Mouse (Mus musculus) heart, embryonic 14.5 days (tissue): ENCODE measurements around the gene Ankrd33b. TPM values are rescaled to one million over a fixed set of nuclear protein-coding genes. Genes with fewer than 3 reads are reported as not detected.

Experiments used
- ATAC-seq: fragments of 200-750 bp; cut with Nextera tagmentation; 2 replicates; pipeline ENCODE4 v1.8.0; 2017; ENCODE audit warnings: low read depth, moderate TSS enrichment; ENCODE audit not compliant: insufficient number of reproducible peaks, insufficient read depth, low FRiP score
- H3K27ac ChIP-seq, 2 experiments: fragments of 200-500 bp in 1 of 2; fragments of 300-500 bp in 1 of 2; sonication (generic) in 1 of 2; replicated peaks in 1 of 2; 2 replicates each; pipeline ENCODE4 v1.5.1; 2012 to 2014; ENCODE audit warnings: low read depth in 2 of 2, low read length in 2 of 2, control low read depth in 1 of 2, mild to moderate bottlenecking in 1 of 2, mixed read lengths in 1 of 2; ENCODE audit not compliant: control insufficient read depth in 1 of 2, insufficient read depth in 1 of 2
- H3K27me3 ChIP-seq: fragments of 300-500 bp; sonication (generic); 2 replicates; pipeline ENCODE4 v1.6.1; 2014; ENCODE audit warnings: mild to moderate bottlenecking, low read length, control low read depth; ENCODE audit not compliant: control insufficient read depth, insufficient read depth
- H3K36me3 ChIP-seq: fragments of 300-500 bp; sonication (generic); 2 replicates; pipeline ENCODE4 v1.6.1; 2014; ENCODE audit warnings: mild to moderate bottlenecking, control low read depth, low read length, mixed read lengths; ENCODE audit not compliant: control insufficient read depth, insufficient read depth
- H3K4me1 ChIP-seq, 2 experiments: fragments of 200-500 bp in 1 of 2; fragments of 300-500 bp in 1 of 2; sonication (generic) in 1 of 2; 2 replicates each; pipeline ENCODE4 v1.6.1; 2012 to 2014; ENCODE audit warnings: low read length in 2 of 2, control low read depth in 1 of 2, mixed read lengths in 1 of 2; ENCODE audit not compliant: control insufficient read depth in 2 of 2, insufficient read depth in 2 of 2
- H3K4me2 ChIP-seq: fragments of 300-500 bp; sonication (generic); 2 replicates; pipeline ENCODE4 v1.6.1; 2014; ENCODE audit warnings: mild to moderate bottlenecking, low read length
- H3K4me3 ChIP-seq, 2 experiments: fragments of 200-500 bp in 1 of 2; fragments of 300-500 bp in 1 of 2; sonication (generic) in 1 of 2; 2 replicates each; pipeline ENCODE4 v1.5.1; 2012 to 2014; ENCODE audit warnings: low read length in 2 of 2, mild to moderate bottlenecking in 2 of 2, control low read depth in 1 of 2, low read depth in 1 of 2, moderate library complexity in 1 of 2; ENCODE audit not compliant: control insufficient read depth in 1 of 2, insufficient read depth in 1 of 2
- H3K9ac ChIP-seq: fragments of 300-500 bp; sonication (generic); 2 replicates; pipeline ENCODE4 v1.6.1; 2014; ENCODE audit warnings: mild to moderate bottlenecking, low read length
- H3K9me3 ChIP-seq: fragments of 300-500 bp; sonication (generic); 2 replicates; pipeline ENCODE4 v1.6.1; 2016; ENCODE audit warnings: low read length, control low read depth; ENCODE audit not compliant: control insufficient read depth
- whole genome bisulfite sequencing: fragments of 180-500 bp; shearing (Covaris S2); extraction: QIAGEN DNeasy Blood & Tissue Kit; methylation state at CpG from one replicate; pipeline ENCODE4 v1.1.7; 2014; 5-methylcytosine and 5-hydroxymethylcytosine counted together
- polyA plus RNA-seq: library from polyadenylated mRNA; unstranded; fragments of >200 nt; fragmentation: Nextera tagmentation; extraction: Ambion mirVana; gene quantifications from 2 replicates; pipeline ENCODE4 v1.2.1, GENCODE M21; 2014

The Ankrd33b gene
- polyA plus RNA-seq, 1 experiment from 2014 or later = 2.9 TPM

DNA sequence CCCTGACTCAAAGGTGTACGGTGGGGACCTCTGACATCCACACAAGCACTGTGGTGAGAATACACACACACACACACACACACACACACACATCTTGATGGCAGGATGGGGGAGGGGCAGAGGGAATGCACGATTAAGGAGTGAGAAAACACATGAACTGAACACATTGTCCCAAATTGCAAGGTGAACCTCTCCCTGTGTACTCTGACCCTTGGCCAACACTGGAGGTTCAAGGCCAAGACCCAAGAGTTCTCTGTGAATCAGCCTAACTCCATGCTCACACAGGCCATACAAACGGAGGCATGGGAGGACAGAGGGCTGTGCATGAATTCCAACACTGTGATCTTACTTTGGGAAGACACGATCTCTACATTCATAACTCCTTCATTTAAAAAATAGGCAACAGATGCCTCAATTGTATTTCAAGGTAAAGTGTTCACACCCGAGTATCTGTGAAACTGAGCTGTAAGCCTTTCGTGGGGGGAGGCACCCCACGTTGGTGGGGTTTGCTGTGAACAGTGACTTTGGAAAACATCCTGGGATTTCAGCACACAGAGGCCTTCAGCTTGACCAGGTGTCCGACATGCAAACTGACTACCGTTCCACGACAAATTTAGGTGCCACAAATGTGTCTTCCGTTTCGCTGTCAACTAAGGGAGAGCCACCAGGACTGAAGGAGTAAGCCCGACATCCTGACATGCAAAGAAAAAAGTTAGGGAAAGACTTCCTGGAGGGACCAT, 4.1 kb downstream of the Ankrd33b start:
- Histone ChIP-seq H3K27me3 (peaks cover 11% of the 10 kb centered on the region), H3K9ac (no peak overlapping the region), H3K4me3 (no peak overlapping the region), H3K4me2 (no peak overlapping the region), H3K36me3 (no peaks in the 10 kb centered on the region), H3K27ac (no peak overlapping the region), H3K4me1 (peaks cover 11 to 15% of the 10 kb centered on the region in 2 experiments), H3K9me3 (no peaks in the 10 kb centered on the region)
- 88% methylated on average over 13 of the region's 13 CpGs for WGBS
- no peak for ATAC-seq

DNA sequence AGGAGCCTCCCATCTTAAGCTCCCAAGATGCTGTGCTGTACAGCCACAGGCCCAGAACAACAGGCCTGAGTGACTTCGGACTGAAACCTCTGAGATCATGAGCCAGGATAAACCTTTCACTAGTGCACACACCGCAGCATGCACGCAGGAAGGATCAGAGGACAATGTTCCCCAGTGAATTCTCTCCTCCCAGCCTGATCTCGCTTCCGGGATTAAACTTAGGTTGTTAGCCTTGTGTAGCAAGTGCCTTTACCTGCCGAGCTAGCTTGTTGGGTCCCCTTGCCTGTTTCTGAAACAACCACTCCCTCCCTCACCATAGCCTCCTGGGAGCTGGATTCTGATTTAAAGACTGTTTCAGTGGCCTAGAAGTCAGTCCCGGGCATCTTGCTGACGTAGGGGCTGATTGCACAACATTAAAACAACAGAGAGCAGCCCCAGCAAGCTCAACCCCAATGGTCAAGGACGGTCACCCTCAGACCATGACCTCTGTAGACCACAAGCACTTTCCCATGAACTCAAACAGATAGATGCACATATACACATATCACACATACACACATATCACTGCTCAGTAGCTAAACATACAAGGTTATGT, 6.2 kb downstream of the Ankrd33b start:
- no peak overlapping the region for H3K27ac ChIP-seq
- H3K9me3 ChIP-seq = no peaks in the 10 kb centered on the region
- WGBS = 83% methylated on average over 9 of the region's 9 CpGs
- no peak overlapping the region for H3K4me3 ChIP-seq
- no peak for ATAC-seq
- H3K4me1 ChIP-seq = peaks cover 6 to 9% of the 10 kb centered on the region in 2 experiments; a peak in 3 of 4 replicates
- H3K36me3 ChIP-seq = no peaks in the 10 kb centered on the region
- no peak overlapping the region for H3K4me2 ChIP-seq
- no peak overlapping the region for H3K9ac ChIP-seq
- peaks cover 5% of the 10 kb centered on the region; the same call in 1 of the 2 replicates for H3K27me3 ChIP-seq

- Histone ChIP-seq H3K4me1 (peaks cover 3% of the 10 kb centered on the region in 2 experiments; a peak in 3 of 4 replicates), H3K36me3 (no peaks in the 10 kb centered on the region), H3K4me3 (no peak overlapping the region), H3K27ac (no peak overlapping the region), H3K4me2 (no peak overlapping the region), H3K27me3 (peaks cover 5% of the 10 kb centered on the region; the same call in 1 of the 2 replicates), H3K9ac (no peak overlapping the region), H3K9me3 (no peaks in the 10 kb centered on the region)
- WGBS = 82% methylated on average over 6 of the region's 6 CpGs
- ATAC-seq = no peak
Observed at GRCm38 (mm10) chr15:31360593-31360992, 6.9 kb downstream of the Ankrd33b start.

GRCm38 (mm10) chr15:31359805-31360204, 7.7 kb downstream of the Ankrd33b start:
- Histone ChIP-seq H3K4me3 (no peak overlapping the region), H3K27me3 (peaks cover 5% of the 10 kb centered on the region; the same call in 1 of the 2 replicates), H3K9ac (no peak overlapping the region), H3K4me2 (no peak overlapping the region), H3K4me1 (no peaks in the 10 kb centered on the region), H3K27ac (no peak overlapping the region), H3K36me3 (no peaks in the 10 kb centered on the region), H3K9me3 (no peaks in the 10 kb centered on the region)
- WGBS = 86% methylated on average over 6 of the region's 6 CpGs
- no peak for ATAC-seq

DNA sequence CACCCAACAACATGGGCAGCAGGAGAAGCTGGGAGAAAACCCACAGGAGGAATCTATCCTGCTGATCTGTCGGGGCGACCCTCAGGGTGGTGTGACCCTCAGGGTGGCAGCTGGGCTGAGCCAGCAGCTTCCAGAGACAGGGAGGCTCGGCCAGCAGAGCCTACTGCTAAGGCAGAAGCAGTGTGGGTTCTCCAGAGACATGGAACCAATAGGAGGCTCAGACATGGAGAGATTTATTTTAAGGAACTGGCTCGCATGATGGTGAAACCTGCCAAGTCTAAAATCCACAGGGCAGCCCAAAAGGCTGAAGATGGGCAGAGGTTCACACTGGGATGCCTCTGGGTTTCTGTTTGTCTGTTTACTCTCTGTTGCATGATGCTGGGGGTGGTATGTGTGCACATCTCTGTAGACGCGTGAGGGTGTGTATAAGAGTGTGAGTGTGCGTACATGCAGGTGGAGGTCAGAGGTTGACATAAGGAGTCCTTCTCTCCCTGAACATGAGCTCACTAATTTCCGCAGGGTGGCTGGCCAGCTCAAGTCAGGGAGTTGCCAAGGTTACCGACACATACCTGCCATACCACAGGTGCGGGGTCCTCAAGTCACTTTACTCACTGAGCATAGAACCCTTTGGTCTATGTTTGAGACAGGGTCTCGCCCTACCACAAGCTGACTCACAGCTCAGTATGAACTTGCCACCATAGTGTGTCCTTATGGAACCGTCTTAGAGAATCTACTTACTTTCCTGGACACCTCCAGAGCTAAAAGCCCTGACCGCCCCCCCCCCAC, 14.8 kb downstream of the Ankrd33b start:
- Histone ChIP-seq H3K9me3 (no peaks in the 10 kb centered on the region), H3K4me2 (no peak overlapping the region), H3K4me1 (no peaks in the 10 kb centered on the region; a peak in 1 of 4 replicates), H3K4me3 (no peak overlapping the region), H3K27me3 (no peaks in the 10 kb centered on the region), H3K9ac (no peak overlapping the region), H3K36me3 (no peaks in the 10 kb centered on the region), H3K27ac (no peak overlapping the region)
- no peak for ATAC-seq
- WGBS = 79% methylated on average over 13 of the region's 13 CpGs

- Histone ChIP-seq H3K4me2 (no peak overlapping the region), H3K9ac (no peak overlapping the region), H3K36me3 (no peaks in the 10 kb centered on the region), H3K27me3 (no peaks in the 10 kb centered on the region), H3K9me3 (no peaks in the 10 kb centered on the region), H3K27ac (no peak overlapping the region), H3K4me1 (peaks cover 0 to 4% of the 10 kb centered on the region in 2 experiments; a peak in 2 of 4 replicates), H3K4me3 (no peak overlapping the region)
- ATAC-seq = no peak
- 56% methylated on average over 7 of the region's 7 CpGs for WGBS
Observed at GRCm38 (mm10) chr15:31349810-31350341, 17.6 kb downstream of the Ankrd33b start.

GRCm38 (mm10) chr15:31349046-31349445, 18.5 kb downstream of the Ankrd33b start:
- ATAC-seq = no peak
- 84% methylated on average over 5 of the region's 5 CpGs for WGBS
- no peaks in the 10 kb centered on the region for H3K9me3 ChIP-seq

More at GRCm38 (mm10) chr15:31349046-31349445, 18.5 kb downstream of the Ankrd33b start:
- Histone ChIP-seq H3K4me1 (peaks cover 0 to 4% of the 10 kb centered on the region in 2 experiments; a peak in 2 of 4 replicates), H3K27ac (no peak overlapping the region), H3K4me3 (no peak overlapping the region), H3K27me3 (no peaks in the 10 kb centered on the region), H3K9ac (no peak overlapping the region), H3K4me2 (no peak overlapping the region), H3K36me3 (no peaks in the 10 kb centered on the region)
